Mouse (Mus musculus): ENCODE results near the gene Slc28a2. TPM values are rescaled to one million over a fixed set of nuclear protein-coding genes. Genes with fewer than 3 reads are reported as not detected.

Slc28a2 gene
- 40.3 and 42.5 TPM in 2 replicates for total RNA-seq (2023)

DNA sequence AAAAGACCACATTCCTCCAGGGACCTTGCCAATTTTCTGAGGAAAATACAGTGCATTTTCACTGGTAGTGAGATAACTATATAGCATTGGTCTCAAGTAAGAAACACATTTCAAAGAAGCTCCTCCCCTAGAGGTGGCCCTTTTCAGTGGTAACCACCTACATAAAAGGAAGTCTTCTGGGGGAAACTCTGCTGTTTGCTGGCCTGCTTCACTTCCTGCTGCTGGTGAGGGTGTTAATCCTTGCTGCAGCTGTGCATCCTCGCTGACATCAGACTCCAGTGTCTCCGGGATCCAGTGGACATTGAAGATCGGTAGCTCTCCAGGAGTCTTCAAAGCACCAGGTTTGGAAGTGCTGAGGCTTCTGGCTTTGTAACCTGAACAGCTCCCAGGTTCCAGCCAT, at the start of gene Slc28a2:
Slc28a2 (plus strand) TSS at position 278 of the 400 bp plus-strand sequence.

DNA sequence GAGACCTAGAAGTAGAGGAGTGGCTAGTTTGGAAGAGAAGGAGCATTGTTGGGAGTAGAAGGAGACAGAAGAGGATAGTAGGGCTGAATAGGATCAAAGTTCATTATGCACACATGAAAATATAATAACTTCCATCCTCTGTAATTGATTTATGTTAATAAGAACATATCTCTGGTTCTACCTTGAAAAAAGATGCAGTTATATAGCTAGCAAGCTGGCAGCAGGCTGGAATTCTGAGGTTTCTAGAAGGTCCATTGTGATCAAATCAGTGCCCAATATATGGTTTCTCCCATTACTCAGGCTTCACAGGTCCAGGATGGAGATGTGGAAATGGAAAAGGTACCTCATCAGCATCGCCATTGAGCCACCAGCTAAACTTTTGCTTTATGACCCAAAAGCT, 58.4 kb downstream of the Slc28a2 start, which contains the start of gene Gm14085:
Gm14085 (plus strand) TSS at position 301 of the 400 bp plus-strand sequence.

Other genes with a start within 250 kb of the Slc28a2 start
- gene Patl2, start 240.3 kb upstream of the Slc28a2 start, total RNA-seq (2023), result not detected in 2 replicates
- not detected in 2 replicates for gene Terb2, start 240.2 kb upstream of the Slc28a2 start, total RNA-seq (2023)
- 12.9 and 18.7 TPM in 2 replicates for gene Sord, start 191.7 kb upstream of the Slc28a2 start, total RNA-seq (2023)
- gene Duox2, start 128.0 kb upstream of the Slc28a2 start, total RNA-seq (2023), result not detected in 2 replicates
- not detected in 2 replicates for gene Duoxa2, start 127.6 kb upstream of the Slc28a2 start, total RNA-seq (2023)
- not detected in 2 replicates for gene Duoxa1, start 112.7 kb upstream of the Slc28a2 start, total RNA-seq (2023)
- gene Duox1, start 110.8 kb upstream of the Slc28a2 start, total RNA-seq (2023), result not detected in 2 replicates
- 0.43 and 0.88 TPM in 2 replicates for gene Shf, start 57.3 kb upstream of the Slc28a2 start, total RNA-seq (2023)
- gene Gm14085, start 58.5 kb downstream of the Slc28a2 start, total RNA-seq (2023), result 3.9 and 4.2 TPM in 2 replicates
- 25.4 and 25.9 TPM in 2 replicates for gene Gatm, start 184.8 kb downstream of the Slc28a2 start, total RNA-seq (2023)
- gene AA467197, start 210.5 kb downstream of the Slc28a2 start, total RNA-seq (2023), result 222 and 238 TPM in 2 replicates

Data from neutrophil, adult 65 days (primary cell).